Mouse (Mus musculus) B cell, adult 2 months (primary cell): Measurements from ENCODE around the gene Stra8.

Experiments used
- DNase-seq, 2 experiments: peaks; one replicate each; pipeline ENCODE4 v3.0.0; 2022

Stra8 gene

GRCm38 (mm10) chr6:34946486-34947079, 26.6 kb downstream of the Stra8 start:
- no peak for DNase-seq

GRCm38 (mm10) chr6:34948461-34948860, 28.5 kb downstream of the Stra8 start:
- DNase-seq = no peak

GRCm38 (mm10) chr6:34951518-34951917, 31.6 kb downstream of the Stra8 start:
- DNase-seq = no peak

GRCm38 (mm10) chr6:34951956-34952667, 32.1 kb downstream of the Stra8 start:
- peak in 1 of 2 experiments; percentile 27 for DNase-seq

GRCm38 (mm10) chr6:34954926-34955861, 35.2 kb downstream of the Stra8 start:
- peak; percentile 48 for DNase-seq

- no peak for DNase-seq
These were observed 35.9 kb downstream of the Stra8 start for GRCm38 (mm10) chr6:34955862-34956241.

GRCm38 (mm10) chr6:34959131-34959530, 39.2 kb downstream of the Stra8 start:
- no peak for DNase-seq

GRCm38 (mm10) chr6:34964550-34964949, 44.6 kb downstream of the Stra8 start:
- no peak for DNase-seq

- no peak for DNase-seq
These were observed 46.0 kb downstream of the Stra8 start for GRCm38 (mm10) chr6:34965819-34966539.

- no peak for DNase-seq
These were observed 51.2 kb downstream of the Stra8 start for GRCm38 (mm10) chr6:34971181-34971580.

GRCm38 (mm10) chr6:34979291-34979690, 59.3 kb downstream of the Stra8 start:
- no peak for DNase-seq

- DNase-seq = no peak
These were observed 60.7 kb downstream of the Stra8 start for GRCm38 (mm10) chr6:34980661-34981060.

- no peak for DNase-seq
These were observed 67.2 kb downstream of the Stra8 start for GRCm38 (mm10) chr6:34987085-34987645.

GRCm38 (mm10) chr6:34988081-34988761, 68.3 kb downstream of the Stra8 start, which contains the start of gene Slc23a4:
Gene Slc23a4 (minus strand): TSS chr6:34988404.
- DNase-seq = no peak
